7 mouse cellular contexts compared by ENCODE assay signal in genomic region chr6:71932347-71932746, GRCm38 (mm10).
"Had no signal": no experiment of that assay in that cellular context is flagged by ENCODE, and none has a peak within 500 bp of the region (broad histone marks: within the 10 kb centered on the region; RNA-seq: fewer than 3 reads in every experiment).

No protein-coding gene starts in this region.

- DNase-seq: lung, adult 2 months; lung, postnatal 14 days; lung, postnatal 36 days; right cerebral cortex, postnatal 14 days; thymus, adult 2 months; thymus, postnatal 25 days; thymus, postnatal 4 days had no signal
